Mouse (Mus musculus) yolk sac, embryonic 10.5 days (tissue): Measurements from ENCODE around the gene Raver1.

Experiments
- DNase-seq: peaks from one replicate; pipeline ENCODE4 v3.0.0-alpha.2; 2017; ENCODE audit warnings: low spot score

The Raver1 gene

DNA sequence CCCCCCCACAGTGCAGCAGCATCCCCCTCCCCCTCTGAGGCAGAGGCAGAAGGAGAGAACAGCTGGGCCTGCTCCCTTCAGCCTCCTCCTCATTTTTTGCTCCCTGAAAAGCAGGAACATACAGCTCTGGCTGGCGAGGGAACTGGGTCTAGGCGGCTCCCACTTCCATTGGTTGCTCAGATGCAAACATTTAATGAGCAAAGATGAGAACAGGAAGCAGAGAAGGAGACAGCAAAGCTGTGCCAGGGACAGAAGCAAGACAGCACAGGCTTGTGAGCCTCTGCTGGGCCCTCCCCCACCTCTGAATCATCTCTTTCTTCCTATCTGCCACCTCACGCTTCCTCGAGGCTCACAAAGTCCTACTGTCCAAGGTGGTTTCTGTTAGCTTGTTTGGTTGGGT, 50.5 kb downstream of the Raver1 start:
- no peak for DNase-seq

DNA sequence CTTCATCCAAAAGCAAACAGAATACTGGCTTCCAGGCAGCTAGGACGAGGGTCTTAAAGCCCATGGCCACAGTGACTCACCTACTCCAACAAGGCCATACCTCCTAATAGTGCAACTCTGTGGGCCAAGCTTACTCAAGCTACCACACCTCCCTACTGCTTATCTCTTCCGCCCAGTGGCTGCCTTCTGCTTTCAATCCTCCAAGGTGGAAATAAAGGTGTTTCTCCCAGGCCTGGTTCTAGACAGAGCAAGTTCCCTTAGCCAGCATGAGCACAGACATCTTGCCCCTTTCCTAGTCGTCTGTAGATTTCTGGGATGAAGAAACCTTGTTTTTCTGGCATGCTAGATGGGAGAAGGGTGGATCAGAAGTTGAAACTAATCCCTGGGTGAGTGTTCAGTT, 52.0 kb downstream of the Raver1 start:
- DNase-seq: no peak

- no peak for DNase-seq
Observed at GRCm38 (mm10) chr9:21037481-21037891, 54.3 kb downstream of the Raver1 start.

DNA sequence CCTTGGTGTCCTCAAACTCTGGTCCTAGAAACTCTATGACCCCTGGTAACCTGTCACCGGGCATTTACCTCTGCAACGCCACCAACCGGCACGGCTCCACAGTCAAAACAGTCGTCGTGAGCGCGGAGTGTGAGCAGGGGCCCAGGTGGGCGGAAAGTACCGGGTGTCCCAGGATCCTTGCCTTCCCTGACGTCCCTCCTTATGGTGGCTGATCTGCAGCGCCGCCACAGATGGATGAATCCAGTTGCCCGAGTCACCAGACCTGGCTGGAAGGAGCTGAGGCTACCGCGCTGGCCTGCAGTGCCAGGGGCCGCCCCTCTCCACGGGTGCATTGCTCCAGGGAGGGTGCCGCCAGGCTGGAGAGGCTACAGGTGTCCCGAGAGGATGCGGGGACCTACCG, 55.1 kb downstream of the Raver1 start:
- DNase-seq: no peak

- no peak for DNase-seq
Observed at GRCm38 (mm10) chr9:21036161-21036560, 55.6 kb downstream of the Raver1 start.

GRCm38 (mm10) chr9:21035586-21035985, 56.2 kb downstream of the Raver1 start:
- no peak for DNase-seq

GRCm38 (mm10) chr9:21034481-21035085, 57.2 kb downstream of the Raver1 start:
- no peak for DNase-seq

GRCm38 (mm10) chr9:21033136-21033535, 58.7 kb downstream of the Raver1 start:
- DNase-seq: peak; percentile 82

- DNase-seq: no peak
Observed at GRCm38 (mm10) chr9:21032491-21032890, 59.3 kb downstream of the Raver1 start.

DNA sequence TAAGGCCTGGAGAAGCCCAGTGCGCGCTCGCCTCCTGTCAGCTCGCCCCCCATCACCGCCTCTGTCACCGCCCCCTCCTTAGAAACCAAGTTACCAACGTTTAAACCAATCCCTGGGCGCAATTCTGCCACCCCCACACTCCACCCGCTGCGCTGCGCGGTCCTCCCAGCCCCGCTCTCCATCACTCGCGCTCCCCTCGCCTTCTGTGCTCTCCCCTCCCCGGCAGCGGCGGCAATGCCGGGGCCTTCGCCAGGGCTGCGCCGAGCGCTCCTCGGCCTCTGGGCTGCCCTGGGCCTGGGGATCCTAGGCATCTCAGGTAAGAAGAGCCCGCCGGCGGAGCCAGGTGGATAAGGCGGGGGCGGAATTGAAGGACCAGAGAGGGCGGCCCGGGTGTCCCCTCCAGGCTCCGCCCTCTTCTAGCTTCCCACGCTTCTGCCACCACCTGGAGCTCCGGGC, 59.9 kb downstream of the Raver1 start, which contains the start of gene Icam5:
Icam5 (plus strand) TSS at position 178 of the 456 bp plus-strand sequence.
- no peak for DNase-seq

- peak; percentile 68 for DNase-seq
Observed at GRCm38 (mm10) chr9:21031251-21031895, 60.4 kb downstream of the Raver1 start.

DNA sequence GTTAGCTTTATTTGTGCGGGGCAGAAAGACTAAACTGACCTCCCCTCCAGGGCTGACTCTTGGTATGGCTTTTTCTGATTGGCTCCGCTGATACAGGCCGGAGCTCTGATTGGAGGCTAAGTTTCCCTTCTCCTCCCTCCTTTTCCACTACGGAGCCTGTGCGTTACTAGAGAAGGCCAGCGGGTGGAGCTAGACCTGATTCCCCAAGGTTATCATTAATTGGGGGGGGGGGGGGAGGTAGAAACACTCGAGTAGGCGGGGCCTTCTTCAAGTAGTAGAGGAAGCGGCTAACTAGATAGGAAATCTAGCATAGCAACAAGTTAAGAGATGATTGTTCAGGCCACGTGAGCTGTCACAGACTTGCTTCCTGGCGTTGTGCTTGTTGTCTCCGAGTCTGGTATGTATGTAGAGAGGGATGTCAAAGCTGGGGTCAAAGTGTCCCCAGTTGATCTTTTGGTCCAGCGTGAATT, 61.0 kb downstream of the Raver1 start:
- DNase-seq: peak; percentile 88

GRCm38 (mm10) chr9:21030055-21030600, 61.7 kb downstream of the Raver1 start:
- DNase-seq: no peak

GRCm38 (mm10) chr9:21029291-21030054, 62.3 kb downstream of the Raver1 start, which contains the start of gene Icam4:
TSS of gene Icam4 (plus strand) at chr9:21029373.
- DNase-seq: peak; percentile 85

GRCm38 (mm10) chr9:21028560-21029110, 63.2 kb downstream of the Raver1 start:
- DNase-seq: no peak

DNA sequence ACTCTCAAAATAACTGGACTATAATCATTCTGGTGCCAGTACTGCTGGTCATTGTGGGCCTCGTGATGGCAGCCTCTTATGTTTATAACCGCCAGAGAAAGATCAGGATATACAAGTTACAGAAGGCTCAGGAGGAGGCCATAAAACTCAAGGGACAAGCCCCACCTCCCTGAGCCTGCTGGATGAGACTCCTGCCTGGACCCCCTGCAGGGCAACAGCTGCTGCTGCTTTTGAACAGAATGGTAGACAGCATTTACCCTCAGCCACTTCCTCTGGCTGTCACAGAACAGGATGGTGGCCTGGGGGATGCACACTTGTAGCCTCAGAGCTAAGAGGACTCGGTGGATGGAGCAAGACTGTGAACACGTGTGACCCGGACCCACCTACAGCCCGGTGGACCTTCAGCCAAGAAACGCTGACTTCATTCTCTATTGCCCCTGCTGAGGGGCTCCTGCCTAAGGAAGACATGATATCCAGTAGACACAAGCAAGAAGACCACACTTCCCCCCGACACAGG, 64.0 kb downstream of the Raver1 start:
- no peak for DNase-seq

- DNase-seq: no peak
Observed at GRCm38 (mm10) chr9:21026849-21027248, 65.0 kb downstream of the Raver1 start.

- no peak for DNase-seq
Observed at GRCm38 (mm10) chr9:21025258-21025810, 66.5 kb downstream of the Raver1 start.
